Mouse (Mus musculus): ENCODE measurements around the gene Nfe2l2. TPM values are rescaled to one million over a fixed set of nuclear protein-coding genes. Genes with fewer than 3 reads are reported as not detected.

The Nfe2l2 gene
- polyA plus RNA-seq, 1 experiment from 2014 or later: 58.3 TPM

GRCm38 (mm10) chr2:75716046-75717016, 11.9 kb upstream of the Nfe2l2 start:
- no peaks in the 10 kb centered on the region for H3K27me3 ChIP-seq (ENCODE audit: control insufficient read depth, insufficient read depth, low read length)
- no peaks in the 10 kb centered on the region for H3K4me1 ChIP-seq (ENCODE audit: control insufficient read depth, insufficient read depth, low read length)
- no peak for ATAC-seq (replicated peaks; ENCODE audit: extremely low read depth, insufficient read depth, low FRiP score)
- H3K4me2 ChIP-seq (ENCODE audit: low read depth, low read length): no peak overlapping the region
- H3K27ac ChIP-seq (ENCODE audit: low read length): no peak overlapping the region
- H3K9ac ChIP-seq (ENCODE audit: low read length): no peak overlapping the region
- H3K36me3 ChIP-seq (ENCODE audit: control insufficient read depth, insufficient read depth): no peaks in the 10 kb centered on the region
- H3K4me3 ChIP-seq (ENCODE audit: low read length): no peak overlapping the region
- WGBS: 64% methylated on average over 12 of the region's 12 CpGs
- no peaks in the 10 kb centered on the region for H3K9me3 ChIP-seq (replicated peaks; ENCODE audit: control insufficient read depth, low read length)

DNA sequence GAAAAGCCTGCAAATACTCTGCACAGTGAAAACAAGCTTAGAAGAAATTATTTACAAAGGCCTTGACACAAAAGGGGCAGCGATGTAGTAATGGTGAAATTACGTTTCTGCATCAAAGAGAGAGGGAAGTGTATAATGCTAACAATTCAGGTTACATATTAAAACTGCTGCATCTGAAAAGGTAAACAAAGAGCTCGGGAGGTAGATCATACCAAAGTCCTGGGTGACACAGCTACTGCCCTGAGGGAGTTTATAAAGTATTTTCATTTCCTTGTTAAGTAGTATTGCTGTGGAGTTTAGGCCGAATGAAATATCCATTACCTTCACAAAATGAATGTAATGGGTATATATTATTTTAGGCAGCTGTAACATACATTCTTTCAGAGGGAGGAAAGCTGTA, 10.3 kb upstream of the Nfe2l2 start:
- Histone ChIP-seq H3K9me3 (replicated peaks; ENCODE audit: control insufficient read depth, low read length) (no peaks in the 10 kb centered on the region), H3K4me2 (ENCODE audit: low read depth, low read length) (no peak overlapping the region), H3K4me3 (ENCODE audit: low read length) (no peak overlapping the region), H3K27ac (ENCODE audit: low read length) (no peak overlapping the region), H3K4me1 (ENCODE audit: control insufficient read depth, insufficient read depth, low read length) (no peaks in the 10 kb centered on the region), H3K27me3 (ENCODE audit: control insufficient read depth, insufficient read depth, low read length) (no peaks in the 10 kb centered on the region), H3K36me3 (ENCODE audit: control insufficient read depth, insufficient read depth) (no peaks in the 10 kb centered on the region), H3K9ac (ENCODE audit: low read length) (no peak overlapping the region)
- no peak for ATAC-seq (replicated peaks; ENCODE audit: extremely low read depth, insufficient read depth, low FRiP score)
- WGBS: 70% methylated on average over 4 of the region's 4 CpGs

- no peak for ATAC-seq (replicated peaks; ENCODE audit: extremely low read depth, insufficient read depth, low FRiP score)
- no peak overlapping the region for H3K9ac ChIP-seq (ENCODE audit: low read length)
- 86% methylated on average over 3 of the region's 3 CpGs for WGBS
These were observed 8.6 kb upstream of the Nfe2l2 start for GRCm38 (mm10) chr2:75713083-75713482.

GRCm38 (mm10) chr2:75707420-75707819, 3.0 kb upstream of the Nfe2l2 start:
- H3K9me3 ChIP-seq (replicated peaks; ENCODE audit: control insufficient read depth, low read length): peaks cover 4% of the 10 kb centered on the region; the same call in 1 of the 2 replicates
- WGBS: 24% methylated on average over 1 of the region's 1 CpGs

More at GRCm38 (mm10) chr2:75713083-75713482, 8.6 kb upstream of the Nfe2l2 start:
- H3K4me2 ChIP-seq (ENCODE audit: low read depth, low read length): no peak overlapping the region
- peaks cover 4% of the 10 kb centered on the region; the same call in 1 of the 2 replicates for H3K9me3 ChIP-seq (replicated peaks; ENCODE audit: control insufficient read depth, low read length)
- no peaks in the 10 kb centered on the region for H3K36me3 ChIP-seq (ENCODE audit: control insufficient read depth, insufficient read depth)
- H3K4me3 ChIP-seq (ENCODE audit: low read length): no peak overlapping the region
- no peaks in the 10 kb centered on the region for H3K27me3 ChIP-seq (ENCODE audit: control insufficient read depth, insufficient read depth, low read length)
- H3K4me1 ChIP-seq (ENCODE audit: control insufficient read depth, insufficient read depth, low read length): no peaks in the 10 kb centered on the region
- no peak overlapping the region for H3K27ac ChIP-seq (ENCODE audit: low read length)

GRCm38 (mm10) chr2:75706435-75706834, 2.0 kb upstream of the Nfe2l2 start:
- H3K4me2 ChIP-seq (ENCODE audit: low read depth, low read length): no peak overlapping the region
- ATAC-seq (replicated peaks; ENCODE audit: extremely low read depth, insufficient read depth, low FRiP score): no peak

More at GRCm38 (mm10) chr2:75707420-75707819, 3.0 kb upstream of the Nfe2l2 start:
- no peak overlapping the region for H3K4me3 ChIP-seq (ENCODE audit: low read length)
- H3K27me3 ChIP-seq (ENCODE audit: control insufficient read depth, insufficient read depth, low read length): no peaks in the 10 kb centered on the region
- ATAC-seq (replicated peaks; ENCODE audit: extremely low read depth, insufficient read depth, low FRiP score): no peak
- no peak overlapping the region for H3K27ac ChIP-seq (ENCODE audit: low read length)
- peaks cover 19% of the 10 kb centered on the region for H3K4me1 ChIP-seq (ENCODE audit: control insufficient read depth, insufficient read depth, low read length)
- H3K4me2 ChIP-seq (ENCODE audit: low read depth, low read length): no peak overlapping the region
- no peak overlapping the region for H3K9ac ChIP-seq (ENCODE audit: low read length)
- no peaks in the 10 kb centered on the region for H3K36me3 ChIP-seq (ENCODE audit: control insufficient read depth, insufficient read depth)

GRCm38 (mm10) chr2:75705162-75705752, 816 bp upstream of the Nfe2l2 start:
- Histone ChIP-seq H3K4me2 (ENCODE audit: low read depth, low read length) (peak overlapping the region; percentile 94), H3K4me1 (ENCODE audit: control insufficient read depth, insufficient read depth, low read length) (peaks cover 39% of the 10 kb centered on the region), H3K9ac (ENCODE audit: low read length) (peak overlapping the region; percentile 97), H3K36me3 (ENCODE audit: control insufficient read depth, insufficient read depth) (no peaks in the 10 kb centered on the region), H3K9me3 (replicated peaks; ENCODE audit: control insufficient read depth, low read length) (peaks cover 4% of the 10 kb centered on the region; the same call in 1 of the 2 replicates), H3K27me3 (ENCODE audit: control insufficient read depth, insufficient read depth, low read length) (no peaks in the 10 kb centered on the region), H3K27ac (ENCODE audit: low read length) (peak overlapping the region; percentile 99), H3K4me3 (ENCODE audit: low read length) (peak overlapping the region; percentile 98)
- peak; percentile 2; the same call in 1 of the 2 replicates for ATAC-seq (replicated peaks; ENCODE audit: extremely low read depth, insufficient read depth, low FRiP score)
- WGBS: 8% methylated on average over 19 of the region's 19 CpGs

More at GRCm38 (mm10) chr2:75706435-75706834, 2.0 kb upstream of the Nfe2l2 start:
- Histone ChIP-seq H3K27me3 (ENCODE audit: control insufficient read depth, insufficient read depth, low read length) (no peaks in the 10 kb centered on the region), H3K4me3 (ENCODE audit: low read length) (no peak overlapping the region), H3K27ac (ENCODE audit: low read length) (peak overlapping the region; percentile 45), H3K36me3 (ENCODE audit: control insufficient read depth, insufficient read depth) (no peaks in the 10 kb centered on the region), H3K9ac (ENCODE audit: low read length) (no peak overlapping the region), H3K9me3 (replicated peaks; ENCODE audit: control insufficient read depth, low read length) (peaks cover 4% of the 10 kb centered on the region; the same call in 1 of the 2 replicates), H3K4me1 (ENCODE audit: control insufficient read depth, insufficient read depth, low read length) (peaks cover 29% of the 10 kb centered on the region)
- 54% methylated on average over 5 of the region's 5 CpGs for WGBS

GRCm38 (mm10) chr2:75703375-75704181, 863 bp downstream of the Nfe2l2 start:
- H3K9me3 ChIP-seq (replicated peaks; ENCODE audit: control insufficient read depth, low read length): no peaks in the 10 kb centered on the region
- peak overlapping the region; percentile 97 for H3K9ac ChIP-seq (ENCODE audit: low read length)
- H3K27ac ChIP-seq (ENCODE audit: low read length): peak overlapping the region; percentile 99
- no peaks in the 10 kb centered on the region for H3K27me3 ChIP-seq (ENCODE audit: control insufficient read depth, insufficient read depth, low read length)
- ATAC-seq (replicated peaks; ENCODE audit: extremely low read depth, insufficient read depth, low FRiP score): peak; percentile 54
- no peaks in the 10 kb centered on the region for H3K36me3 ChIP-seq (ENCODE audit: control insufficient read depth, insufficient read depth)
- under 1% methylated on average over 60 of the region's 62 CpGs for WGBS
- H3K4me1 ChIP-seq (ENCODE audit: control insufficient read depth, insufficient read depth, low read length): peaks cover 47% of the 10 kb centered on the region
- peak overlapping the region; percentile 94 for H3K4me2 ChIP-seq (ENCODE audit: low read depth, low read length)
- peak overlapping the region; percentile 98 for H3K4me3 ChIP-seq (ENCODE audit: low read length)

- Histone ChIP-seq H3K4me3 (ENCODE audit: low read length) (peak overlapping the region; percentile 98), H3K27ac (ENCODE audit: low read length) (peak overlapping the region; percentile 99), H3K36me3 (ENCODE audit: control insufficient read depth, insufficient read depth) (no peaks in the 10 kb centered on the region), H3K9me3 (replicated peaks; ENCODE audit: control insufficient read depth, low read length) (no peaks in the 10 kb centered on the region), H3K4me1 (ENCODE audit: control insufficient read depth, insufficient read depth, low read length) (peaks cover 56% of the 10 kb centered on the region), H3K27me3 (ENCODE audit: control insufficient read depth, insufficient read depth, low read length) (no peaks in the 10 kb centered on the region), H3K9ac (ENCODE audit: low read length) (peak overlapping the region; percentile 97), H3K4me2 (ENCODE audit: low read depth, low read length) (peak overlapping the region; percentile 94)
- no peak for ATAC-seq (replicated peaks; ENCODE audit: extremely low read depth, insufficient read depth, low FRiP score)
- WGBS: 24% methylated on average over 5 of the region's 5 CpGs
These were observed 1.9 kb downstream of the Nfe2l2 start for GRCm38 (mm10) chr2:75702588-75702976.

All from heart, embryonic 16.5 days (tissue).